Mouse (Mus musculus): ENCODE results near the gene Timp3.

Gene Timp3

GRCm38 (mm10) chr10:86389357-86389756 is 89.2 kb downstream of the Timp3 start:
- no peak for DNase-seq

GRCm38 (mm10) chr10:86389913-86390312 is 89.7 kb downstream of the Timp3 start:
- DNase-seq: no peak

- DNase-seq: no peak
Measured at GRCm38 (mm10) chr10:86392399-86392798, 92.2 kb downstream of the Timp3 start.

GRCm38 (mm10) chr10:86397577-86398346 is 97.6 kb downstream of the Timp3 start:
- no peak for DNase-seq

- peak; percentile 36 to 63 for DNase-seq
Measured at GRCm38 (mm10) chr10:86398347-86398720, 98.2 kb downstream of the Timp3 start.
